Comparison of ENCODE assay signal across 11 mouse cellular contexts in genomic region chr11:8957023-8957422, GRCm38 (mm10). TPM values are rescaled to one million over a fixed set of nuclear protein-coding genes. Genes with fewer than 3 reads are reported as not detected.
DNase-seq lines count a peak whose midpoint lies in the region; ATAC-seq and TF ChIP-seq lines count a peak whose summit lies in the region.
"Had no signal": no experiment of that assay in that cellular context is flagged by ENCODE, and none has a peak within 500 bp of the region (broad histone marks: within the 10 kb centered on the region; RNA-seq: fewer than 3 reads in every experiment).

No protein-coding gene starts in this region.

- ATAC-seq in liver, embryonic 12.5 days = no peak
- no peak for ATAC-seq in G1E (ENCODE audit: extremely low read depth, insufficient number of reproducible peaks, low FRiP score, poor library complexity, severe bottlenecking)
- no peak for ATAC-seq in liver, embryonic 14.5 days (ENCODE audit: insufficient read depth)

- peak; percentile 54 to 62 for DNase-seq in cerebellum, postnatal 10 days
- DNase-seq in cerebellum, adult 8-10 months = no peak
- DNase-seq in liver, adult 2 months (ENCODE audit: extremely low read depth, low read depth, low spot score) = no peak
- DNase-seq in G1E (ENCODE audit: low spot score) = no peak
- DNase-seq in liver, embryonic 14.5 days (ENCODE audit: low read depth in 3 of 3, low spot score in 3 of 3) = no peak
- DNase-seq in urinary bladder, postnatal 25 days (ENCODE audit: low spot score) = no peak
- no peak for DNase-seq in cerebellum, adult 18-20 months
- DNase-seq: layer of hippocampus, adult 9-11 months had no signal

- no peak for TF ChIP-seq POLR2A in liver, adult 2 months (IDR thresholded peaks at IDR 0.05; ENCODE audit: extremely low read depth, insufficient read depth, low read length)

- no peaks in the 10 kb centered on the region for H3K4me1 ChIP-seq in liver, adult 2 months (ENCODE audit: control insufficient read depth, insufficient read depth, low read length)
- no peaks in the 10 kb centered on the region for H3K4me1 ChIP-seq in liver, embryonic 12.5 days
- H3K4me1 ChIP-seq in G1E (ENCODE audit: insufficient read depth, low read depth, low read length) = no peaks in the 10 kb centered on the region
- H3K4me1 ChIP-seq in liver, embryonic 14.5 days (replicated peaks; ENCODE audit: control insufficient read depth in 2 of 2, insufficient read depth in 2 of 2, low read length in 1 of 2) = no peaks in the 10 kb centered on the region
- H3K4me1 ChIP-seq: forebrain, embryonic 12.5 days had no signal

- H3K9ac ChIP-seq in liver, adult 2 months (ENCODE audit: low read depth, low read length) = no peak overlapping the region
- H3K9ac ChIP-seq in liver, embryonic 12.5 days = no peak overlapping the region
- no peak overlapping the region for H3K9ac ChIP-seq in liver, embryonic 14.5 days (replicated peaks)
- H3K9ac ChIP-seq: forebrain, embryonic 12.5 days had no signal

- H3K4me2 ChIP-seq in liver, embryonic 12.5 days = no peak overlapping the region
- no peak overlapping the region for H3K4me2 ChIP-seq in liver, embryonic 14.5 days (ENCODE audit: low read depth)
- H3K4me2 ChIP-seq: forebrain, embryonic 12.5 days had no signal

- no peaks in the 10 kb centered on the region for H3K27me3 ChIP-seq in liver, adult 2 months (ENCODE audit: control insufficient read depth, insufficient read depth, low read length)
- H3K27me3 ChIP-seq in liver, embryonic 12.5 days (replicated peaks) = no peaks in the 10 kb centered on the region
- H3K27me3 ChIP-seq in G1E (ENCODE audit: insufficient read depth, low read length) = peaks cover 3% of the 10 kb centered on the region; the same call in 1 of the 2 replicates
- no peaks in the 10 kb centered on the region for H3K27me3 ChIP-seq in liver, embryonic 14.5 days (ENCODE audit: control insufficient read depth, insufficient read depth, low read length)
- H3K27me3 ChIP-seq: forebrain, embryonic 12.5 days had no signal

- TF ChIP-seq CTCF in liver, adult 2 months (IDR thresholded peaks at IDR 0.05; ENCODE audit: low read depth, low read length) = peak; percentile 84
- TF ChIP-seq CTCF in G1E (IDR thresholded peaks at IDR 0.05; ENCODE audit: low read depth, low read length) = peak; percentile 66
- peak; percentile 91 for TF ChIP-seq CTCF in liver, embryonic 14.5 days (IDR thresholded peaks at IDR 0.05; ENCODE audit: low read depth)

- no peaks in the 10 kb centered on the region for H3K36me3 ChIP-seq in liver, adult 2 months (ENCODE audit: control insufficient read depth, insufficient read depth, low read length)
- H3K36me3 ChIP-seq in liver, embryonic 12.5 days = no peaks in the 10 kb centered on the region
- no peaks in the 10 kb centered on the region for H3K36me3 ChIP-seq in G1E (replicated peaks)
- no peaks in the 10 kb centered on the region for H3K36me3 ChIP-seq in liver, embryonic 14.5 days (replicated peaks; ENCODE audit: control insufficient read depth, insufficient read depth, low read depth)
- H3K36me3 ChIP-seq: forebrain, embryonic 12.5 days had no signal

- 73% methylated on average over 6 of the region's 6 CpGs for WGBS in liver, adult 2 months
- WGBS in liver, embryonic 12.5 days (ENCODE audit: insufficient replicate concordance) = 50% methylated on average over 6 of the region's 6 CpGs
- 61% methylated on average over 6 of the region's 6 CpGs for WGBS in liver, embryonic 14.5 days (ENCODE audit: insufficient replicate concordance)

- no peaks in the 10 kb centered on the region for H3K9me3 ChIP-seq in liver, embryonic 12.5 days (replicated peaks)
- H3K9me3 ChIP-seq in G1E (replicated peaks) = 0 out of 2 replicates have a peak, but pooled peaks cover 2% of the 10 kb centered on the region
- H3K9me3 ChIP-seq in liver, embryonic 14.5 days (ENCODE audit: control insufficient read depth, low read length) = no peaks in the 10 kb centered on the region
- H3K9me3 ChIP-seq: forebrain, embryonic 12.5 days had no signal

- no peak overlapping the region for H3K27ac ChIP-seq in liver, adult 2 months (replicated peaks; ENCODE audit: insufficient read depth, low read depth, low read length)
- H3K27ac ChIP-seq in liver, embryonic 12.5 days = no peak overlapping the region
- no peak overlapping the region for H3K27ac ChIP-seq in liver, embryonic 14.5 days
- H3K27ac ChIP-seq: forebrain, embryonic 12.5 days had no signal

- TF ChIP-seq EP300 in liver, embryonic 14.5 days (IDR thresholded peaks at IDR 0.05; ENCODE audit: low read depth) = no peak

- H3K79me2 ChIP-seq in liver, adult 2 months (ENCODE audit: control insufficient read depth, insufficient read depth, low read length) = no peaks in the 10 kb centered on the region

- no peak overlapping the region for H3K4me3 ChIP-seq in liver, adult 2 months (ENCODE audit: insufficient read depth, low read depth, low read length)
- H3K4me3 ChIP-seq in liver, embryonic 12.5 days = no peak overlapping the region
- H3K4me3 ChIP-seq in G1E (ENCODE audit: low read depth, low read length) = no peak overlapping the region
- H3K4me3 ChIP-seq in liver, embryonic 14.5 days (ENCODE audit: insufficient read depth in 1 of 2, low read depth in 2 of 2, low read length in 2 of 2) = no peak overlapping the region
- H3K4me3 ChIP-seq: forebrain, embryonic 12.5 days had no signal

RNA-seq across cellular contexts. Expression of gene Pkd1l1, which starts 16.0 kb away (rescaled TPM):
- total RNA-seq in liver, adult 2 months (2014; rRNA removed) = under 0.01 TPM in 1 of 2 replicates, not detected in the other
- polyA plus RNA-seq in liver, adult 2 months (2012; rRNA removed) = 0.04 TPM in 1 of 2 replicates, not detected in the other
- 0.06 and 0.22 TPM in 2 replicates for polyA plus RNA-seq in liver, embryonic 12.5 days (2016; fragmentation: Nextera tagmentation; extraction: Ambion mirVana)
- total RNA-seq in G1E (2014; fragmentation: Nextera tagmentation) = 0.10 TPM in 1 of 2 replicates, not detected in the other
- total RNA-seq in G1E (2017) = 0.16 and 0.41 TPM in 2 replicates
- not detected in 2 replicates for polyA plus RNA-seq in G1E (2012)
- 0.22 and 0.23 TPM in 2 replicates for polyA plus RNA-seq in liver, embryonic 14.5 days (2012; rRNA removed)
- polyA plus RNA-seq in liver, embryonic 14.5 days (2014; fragmentation: Nextera tagmentation; extraction: Ambion mirVana) = 0.08 and 0.11 TPM in 2 replicates
- total RNA-seq: heart, postnatal 10 days had no signal

RNA-seq across cellular contexts. Expression of gene Hus1, which starts 54.0 kb away (rescaled TPM):
- 4.1 and 4.9 TPM in 2 replicates for total RNA-seq in liver, adult 2 months (2014; rRNA removed)
- polyA plus RNA-seq in liver, adult 2 months (2012; rRNA removed) = 2.9 and 3.3 TPM in 2 replicates
- polyA plus RNA-seq in liver, embryonic 12.5 days (2016; fragmentation: Nextera tagmentation; extraction: Ambion mirVana) = 12.8 and 14.4 TPM in 2 replicates
- total RNA-seq in G1E (2014; fragmentation: Nextera tagmentation) (39.1 and 59.9 TPM in 2 replicates), G1E (2017) (26.4 and 27.5 TPM in 2 replicates)
- 6.9 and 10.2 TPM in 2 replicates for polyA plus RNA-seq in G1E (2012)
- 6.7 and 7.8 TPM in 2 replicates for polyA plus RNA-seq in liver, embryonic 14.5 days (2012; rRNA removed)
- 8.8 and 9.6 TPM in 2 replicates for polyA plus RNA-seq in liver, embryonic 14.5 days (2014; fragmentation: Nextera tagmentation; extraction: Ambion mirVana)

Comparison
In these comparisons a context has a peak if more than half of its experiments do, and no peak if none do; other contexts are left out.
1. DNase-seq: peak in cerebellum, postnatal 10 days (2 of 2); none in cerebellum, adult 8-10 months (single experiment), liver, adult 2 months (single experiment), G1E (single experiment), liver, embryonic 14.5 days (0 of 3), urinary bladder, postnatal 25 days (single experiment) and cerebellum, adult 18-20 months (0 of 2).
2. Peak in every context shown above with its lines, with median percentiles within 50 percentile points of each other: CTCF ChIP-seq.